Mouse (Mus musculus): ENCODE measurements around the gene Smarca2.

Smarca2 gene

DNA sequence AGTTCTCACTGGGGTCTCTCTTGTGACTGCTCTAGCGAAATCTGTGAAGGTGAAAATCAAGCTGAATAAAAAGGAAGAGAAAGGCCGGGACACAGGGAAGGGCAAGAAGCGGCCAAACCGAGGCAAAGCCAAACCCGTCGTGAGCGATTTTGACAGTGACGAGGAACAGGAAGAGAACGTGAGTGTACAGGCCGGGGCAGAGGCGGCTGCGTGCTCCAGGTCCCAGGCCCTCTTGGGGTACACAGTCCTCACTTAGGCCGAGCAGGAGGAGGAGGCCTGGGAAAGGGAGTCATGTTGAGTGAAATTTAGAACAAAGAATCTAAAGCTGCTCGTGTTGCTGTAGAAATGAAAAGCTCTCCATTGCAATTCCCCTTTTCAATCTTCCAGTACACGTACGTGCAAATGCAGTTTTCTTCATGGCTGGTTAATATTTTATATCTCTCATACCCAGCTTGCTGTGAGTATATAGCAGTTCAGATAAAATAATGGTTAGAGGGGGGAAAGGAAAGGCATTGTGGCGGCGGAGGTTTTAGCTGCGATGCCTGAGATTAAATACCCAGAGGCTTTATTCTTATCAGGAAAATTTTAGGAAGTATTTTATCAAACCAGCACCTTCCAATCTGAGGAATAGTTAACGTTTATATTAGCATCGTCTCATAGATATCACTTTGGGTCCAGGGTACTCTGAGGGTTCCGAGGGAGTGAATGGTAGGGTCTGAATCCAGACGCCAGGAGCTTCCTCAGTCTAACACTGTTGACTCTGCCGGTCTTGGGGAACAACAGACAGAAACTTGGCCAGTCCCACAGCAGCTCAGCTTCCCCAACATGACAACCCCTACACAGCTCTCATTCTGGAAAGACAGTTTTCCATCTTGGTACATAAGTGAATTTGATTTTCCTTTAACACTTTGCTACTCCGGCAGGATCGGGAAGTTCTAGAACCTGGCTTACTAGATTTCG, 171.5 kb downstream of the Smarca2 start:
- no peak for DNase-seq (ENCODE audit: low read depth, low spot score)

DNA sequence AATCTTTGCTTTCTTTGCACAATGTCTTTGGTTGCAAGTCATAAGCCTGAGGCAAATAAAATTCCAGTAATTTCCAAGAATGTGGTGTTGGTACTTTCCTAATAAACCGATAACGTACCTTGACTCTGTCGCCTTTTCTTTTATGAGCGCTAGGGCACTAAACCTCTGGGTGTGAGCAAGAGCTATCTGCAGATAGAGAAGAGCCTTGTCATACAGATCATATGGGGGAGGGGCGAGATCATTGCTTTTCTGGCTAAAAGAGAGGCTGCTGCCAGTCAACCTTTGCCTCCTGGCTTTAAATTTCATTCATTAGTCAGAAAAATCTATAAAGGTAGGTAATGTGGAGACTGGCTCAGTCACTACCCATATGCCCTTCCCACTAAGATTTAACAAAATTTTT, 173.3 kb downstream of the Smarca2 start:
- DNase-seq (ENCODE audit: low read depth, low spot score): no peak

DNA sequence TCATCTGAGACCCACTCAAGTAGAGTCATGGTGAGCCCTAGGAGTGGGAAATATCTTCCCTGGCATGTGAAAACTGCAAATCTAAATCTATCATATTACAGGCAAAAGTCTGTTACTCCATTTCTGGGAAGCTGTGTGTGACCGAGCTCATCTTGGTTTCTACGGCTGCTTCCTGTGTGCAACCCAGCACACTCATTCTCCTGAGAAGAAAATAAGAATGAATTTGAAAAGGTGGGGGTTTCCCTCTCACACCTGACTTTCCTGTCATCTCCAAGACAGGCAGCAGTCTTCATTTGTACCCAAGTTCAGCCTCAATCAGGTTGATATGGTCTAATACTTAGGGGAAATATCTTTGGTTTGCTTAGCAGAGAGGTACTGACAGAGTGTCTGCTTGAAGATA, 176.4 kb downstream of the Smarca2 start:
- no peak for DNase-seq (ENCODE audit: low read depth, low spot score)

DNA sequence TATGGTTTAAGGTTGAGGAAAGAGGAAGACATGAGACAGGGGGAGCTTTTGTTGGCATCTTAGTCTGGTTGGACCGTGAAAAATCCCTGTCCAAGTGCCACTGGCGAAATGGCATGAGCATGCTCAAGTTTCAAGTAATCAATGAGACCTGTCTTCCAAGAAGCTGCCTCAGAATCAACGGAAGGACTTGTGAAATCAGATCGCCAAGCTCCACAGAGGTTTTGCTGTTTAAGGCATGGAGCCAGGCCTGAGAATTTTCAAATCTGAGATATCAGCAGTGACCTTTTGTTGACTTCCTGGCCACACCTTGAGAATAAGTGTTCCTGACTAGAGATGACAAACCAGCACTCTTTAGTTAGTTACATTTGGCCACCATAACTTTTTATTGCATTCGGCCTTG, 183.6 kb downstream of the Smarca2 start:
- DNase-seq (ENCODE audit: low read depth, low spot score): no peak

DNA sequence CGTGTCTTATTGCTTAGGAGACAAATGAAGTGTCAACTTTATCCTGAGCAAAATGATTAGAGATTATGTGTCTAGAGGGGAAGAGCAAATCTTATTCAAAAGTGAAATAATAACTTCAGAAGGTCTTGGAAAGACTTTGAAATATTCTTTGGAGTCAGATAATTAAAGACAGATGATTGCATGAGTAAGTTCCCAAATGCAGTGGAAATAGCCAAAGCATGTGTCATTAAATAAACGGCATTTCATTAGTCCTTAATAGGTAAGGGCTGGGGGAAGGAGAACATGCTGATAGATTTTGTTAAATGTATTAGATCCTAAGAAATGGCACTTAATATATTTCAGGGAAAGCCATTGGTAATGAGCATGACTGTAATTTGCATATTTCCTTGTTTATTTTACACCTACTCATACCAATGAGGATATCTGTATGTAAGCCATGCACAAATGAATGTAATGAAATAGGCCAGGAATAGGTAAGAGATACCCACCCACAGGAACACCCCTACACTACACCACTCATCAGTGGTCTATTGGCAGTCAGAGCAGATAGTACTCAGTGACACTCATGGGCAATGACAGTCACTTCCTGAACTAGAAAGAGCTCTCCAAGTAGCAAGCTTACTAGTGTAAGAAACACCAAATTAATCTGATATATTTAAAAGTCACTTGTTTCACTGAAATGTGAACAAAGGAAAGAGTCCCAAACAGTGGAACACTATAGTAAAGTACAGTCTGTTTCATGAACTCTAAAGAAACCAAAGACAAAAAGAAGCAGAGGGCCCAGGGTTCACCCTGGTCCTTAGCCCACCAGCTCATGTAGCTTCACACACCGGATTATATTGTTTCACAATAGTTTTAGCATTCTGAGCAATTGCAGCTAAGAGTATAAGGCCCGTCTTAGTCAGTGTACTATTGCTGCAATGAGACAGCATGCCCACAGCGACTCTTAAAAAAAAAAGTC, 185.8 kb downstream of the Smarca2 start:
- DNase-seq (ENCODE audit: low read depth, low spot score): no peak

DNA sequence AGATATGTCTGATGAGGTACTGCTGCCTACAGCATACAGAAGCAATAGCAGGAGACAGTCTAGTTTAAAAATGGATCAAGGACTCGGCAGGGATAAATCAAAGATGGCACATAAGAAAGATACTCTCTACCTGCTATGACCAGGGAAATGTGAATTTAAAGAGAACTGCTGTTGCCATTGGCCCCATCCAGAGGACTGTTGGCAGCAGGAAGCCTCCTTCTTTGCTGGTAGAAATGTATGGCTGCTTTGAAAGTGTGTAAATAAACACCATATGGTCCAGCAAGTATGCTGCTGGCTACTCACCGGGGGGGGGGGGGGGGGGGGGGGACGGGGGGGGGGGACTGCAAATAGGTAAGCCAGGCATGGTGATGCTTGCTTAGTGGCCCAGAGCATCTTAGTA, 189.5 kb downstream of the Smarca2 start:
- DNase-seq (ENCODE audit: low read depth, low spot score): no peak

DNA sequence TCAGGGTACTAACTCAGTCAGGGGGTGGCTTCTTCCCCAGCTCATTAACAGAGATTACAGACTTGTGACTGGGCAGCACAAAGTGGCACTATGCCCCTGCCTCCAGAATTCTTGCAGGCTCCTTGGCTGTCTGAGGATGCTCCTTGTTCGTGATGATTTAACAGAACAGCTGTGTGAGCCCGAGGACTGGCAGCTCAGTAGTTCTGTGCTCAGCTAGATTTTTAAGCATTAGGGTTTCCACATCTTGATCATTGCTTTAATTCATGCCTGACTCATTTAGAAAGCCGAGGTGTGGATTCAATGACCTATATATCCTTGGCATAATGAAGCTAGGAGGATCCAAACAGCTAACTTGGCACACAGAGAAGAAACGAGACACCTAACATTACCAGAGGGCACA, 191.2 kb downstream of the Smarca2 start:
- DNase-seq (ENCODE audit: low read depth, low spot score): no peak

DNA sequence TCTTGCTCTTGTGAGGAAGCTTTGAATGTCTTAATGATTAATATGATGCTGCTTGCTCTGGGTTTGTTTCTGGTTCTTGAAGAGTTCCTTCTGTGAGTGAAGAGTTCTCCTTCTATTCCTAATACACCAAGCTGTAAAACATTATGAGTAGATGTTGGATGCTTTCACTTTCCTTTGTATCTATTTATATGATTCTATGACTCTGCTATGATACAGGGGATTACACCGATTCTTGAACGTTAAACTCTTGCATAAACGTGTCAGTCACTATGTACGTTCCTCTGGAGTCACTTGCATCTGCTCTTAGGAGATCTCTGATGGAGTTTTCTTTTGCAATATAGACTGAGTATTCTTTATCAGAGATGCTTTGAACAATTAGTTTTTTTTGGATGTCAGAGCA, 199.6 kb downstream of the Smarca2 start:
- no peak for DNase-seq (ENCODE audit: low read depth, low spot score)

DNA sequence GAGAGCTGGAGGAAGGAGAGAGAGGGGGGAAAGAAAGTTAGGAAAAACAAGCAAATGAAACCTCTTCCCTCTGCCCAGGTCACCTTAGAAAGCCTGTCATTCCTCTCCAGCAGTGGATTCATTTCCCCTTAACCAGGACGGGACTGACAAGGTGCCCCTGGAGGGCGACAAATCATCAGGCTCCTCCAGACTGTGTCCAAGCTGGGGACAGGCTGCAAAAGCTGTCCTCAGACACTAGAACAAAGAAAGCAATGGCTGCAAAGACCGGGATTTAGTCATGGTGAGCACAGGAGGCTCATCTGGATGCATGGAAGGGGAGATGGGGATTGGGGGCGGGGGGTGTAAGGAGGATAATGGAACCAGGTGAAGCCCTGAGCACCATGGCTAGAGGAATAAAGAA, 209.8 kb downstream of the Smarca2 start:
- DNase-seq (ENCODE audit: low read depth, low spot score): no peak

DNA sequence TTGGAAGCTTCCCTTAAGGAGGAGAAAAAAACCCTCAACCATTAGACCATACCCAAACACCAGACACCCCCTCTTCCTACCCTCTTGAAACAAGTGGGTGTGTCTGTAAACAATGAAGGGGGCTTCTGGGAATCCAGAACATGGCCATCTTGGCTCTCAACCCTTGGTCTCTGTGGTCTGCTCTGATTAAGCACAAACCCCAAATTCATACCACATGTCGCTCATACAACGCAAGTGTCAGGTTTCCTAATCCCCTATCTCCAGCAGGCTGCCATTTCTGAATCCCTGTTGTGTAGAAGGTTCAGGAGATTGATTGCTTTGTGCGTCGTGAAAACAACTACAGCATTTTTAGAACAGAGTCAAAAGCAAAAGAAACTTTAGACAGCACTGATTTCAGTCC, 213.1 kb downstream of the Smarca2 start:
- no peak for DNase-seq (ENCODE audit: low read depth, low spot score)

Data from brain, embryonic 18.5 days (tissue).